Mouse (Mus musculus) neutrophil, adult 5-6 weeks (primary cell): ENCODE results near the gene Ctsg. TPM values are rescaled to one million over a fixed set of nuclear protein-coding genes. Genes with fewer than 3 reads are reported as not detected.
"Not testable (repeated sequence)": the region's sequence is repeated elsewhere in the genome, so short reads cannot be mapped to it uniquely, and the experiment has no call there.

Experiments used
- ATAC-seq: fragments of 151-379, 151-347 bp; 2 replicates; pipeline ENCODE4 v1.8.0; 2017; ENCODE audit warnings: mild to moderate bottlenecking, moderate TSS enrichment; ENCODE audit not compliant: insufficient number of reproducible peaks, poor library complexity, low FRiP score, severe bottlenecking; ENCODE audit errors: extremely low read depth
- total RNA-seq: library from RNA; stranded (forward); fragments of 200-1000 nt; gene quantifications from 2 replicates; pipeline ENCODE4 v1.2.3, GENCODE M21; 2017

The Ctsg gene
- total RNA-seq, result not detected in 2 replicates

- ATAC-seq, result no peak
These were observed at the start of gene Ctsg for GRCm38 (mm10) chr14:56102386-56102785. Gene Ctsg, minus strand, starts transcription at chr14:56102574.

GRCm38 (mm10) chr14:56133675-56134074 lies 31.3 kb upstream of the Ctsg start:
- not testable (repeated sequence) for ATAC-seq

GRCm38 (mm10) chr14:56132508-56132907 lies 30.1 kb upstream of the Ctsg start, which contains the start of gene Gzmd:
Gene Gzmd, minus strand, starts transcription at chr14:56132608.
- ATAC-seq, result not testable (repeated sequence)

- no peak for ATAC-seq
These were observed 26.0 kb upstream of the Ctsg start for GRCm38 (mm10) chr14:56128341-56128740.

GRCm38 (mm10) chr14:56123516-56123915 lies 21.1 kb upstream of the Ctsg start:
- ATAC-seq, result no peak

GRCm38 (mm10) chr14:56120525-56120924 lies 18.2 kb upstream of the Ctsg start, which contains the start of gene Gzme:
Gene Gzme, minus strand, starts transcription at chr14:56120625.
- ATAC-seq, result no peak

GRCm38 (mm10) chr14:56115531-56116310 lies 13.3 kb upstream of the Ctsg start:
- not testable (repeated sequence) for ATAC-seq

- ATAC-seq, result no peak
These were observed 3.2 kb upstream of the Ctsg start for GRCm38 (mm10) chr14:56105447-56106180.

- ATAC-seq, result no peak
These were observed 2.6 kb upstream of the Ctsg start for GRCm38 (mm10) chr14:56105016-56105415.

GRCm38 (mm10) chr14:56103452-56103851 lies 1.1 kb upstream of the Ctsg start:
- ATAC-seq, result no peak

GRCm38 (mm10) chr14:56098940-56099339 lies 3.4 kb downstream of the Ctsg start:
- ATAC-seq, result no peak

GRCm38 (mm10) chr14:56097597-56097996 lies 4.8 kb downstream of the Ctsg start:
- no peak for ATAC-seq

GRCm38 (mm10) chr14:56093353-56093752 lies 9.0 kb downstream of the Ctsg start:
- no peak for ATAC-seq

- no peak for ATAC-seq
These were observed 15.7 kb downstream of the Ctsg start for GRCm38 (mm10) chr14:56086711-56087110.

- no peak for ATAC-seq
These were observed 17.2 kb downstream of the Ctsg start, which contains the start of gene Mcpt8 for GRCm38 (mm10) chr14:56085167-56085566. Gene Mcpt8, minus strand, starts transcription at chr14:56085273.

GRCm38 (mm10) chr14:56082016-56082415 lies 20.4 kb downstream of the Ctsg start:
- no peak for ATAC-seq

- ATAC-seq, result not testable (repeated sequence)
These were observed 40.2 kb downstream of the Ctsg start, which contains the start of gene Mcpt4 for GRCm38 (mm10) chr14:56062213-56062612. Gene Mcpt4, minus strand, starts transcription at chr14:56062313.

- no peak for ATAC-seq
These were observed 44.7 kb downstream of the Ctsg start for GRCm38 (mm10) chr14:56057722-56058121.

- ATAC-seq, result no peak
These were observed 47.0 kb downstream of the Ctsg start for GRCm38 (mm10) chr14:56055408-56055807.
